Mouse (Mus musculus): ENCODE data around the gene Plekhg5. TPM values are rescaled to one million over a fixed set of nuclear protein-coding genes. Genes with fewer than 3 reads are reported as not detected.

The Plekhg5 gene
- 10 to 100 TPM in 1 of 2 experiments, 1 to 10 TPM in 1; 3.5 to 37.6 TPM for polyA plus RNA-seq (2012; fragmentation: generic; extraction: Trizol)

DNA sequence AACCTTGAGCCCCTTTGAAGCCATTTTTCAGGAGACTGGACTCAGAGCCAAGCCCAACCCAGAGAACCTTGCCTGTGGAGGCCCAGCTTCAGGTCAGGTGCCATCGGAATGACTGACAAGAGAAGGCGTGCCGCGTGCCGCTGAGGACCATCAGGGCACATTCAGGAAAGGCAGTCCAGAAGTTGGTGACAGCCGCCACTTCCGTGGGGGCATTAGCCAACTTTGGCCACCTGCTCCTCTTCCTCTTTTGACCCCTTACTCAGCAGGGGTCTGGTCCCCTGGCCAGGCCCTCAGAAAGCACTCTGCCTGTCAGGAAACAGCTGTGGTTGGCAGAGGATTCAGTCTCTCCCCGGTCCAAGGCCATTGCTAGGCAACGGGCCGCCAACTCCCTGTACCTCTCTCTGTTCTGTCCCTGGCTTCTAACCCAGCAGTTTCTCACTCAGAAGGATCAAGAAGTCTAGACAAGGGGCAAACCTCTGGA is at the start of gene Plekhg5:
TSS of gene Plekhg5 (plus strand) at position 378 of the 481 bp plus-strand sequence.

DNA sequence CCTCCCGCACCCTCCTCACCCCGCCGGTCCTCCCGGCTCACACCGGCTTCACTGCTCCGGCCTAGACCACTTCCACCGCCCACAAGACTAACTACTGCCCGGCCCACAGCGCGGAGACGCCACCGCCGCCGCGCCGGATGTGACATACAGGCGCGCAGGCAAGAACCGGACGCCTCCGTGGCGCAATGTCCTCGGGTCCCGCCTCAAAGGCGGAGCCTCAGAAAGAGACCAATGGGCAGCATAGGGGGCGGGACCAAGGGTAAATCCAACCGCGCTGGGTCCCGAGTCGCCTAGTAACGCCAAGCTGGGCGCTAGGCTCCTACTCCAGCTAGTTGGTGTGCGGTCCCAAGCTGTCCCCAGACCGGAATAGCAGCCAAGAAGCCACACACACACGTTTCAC is 44.8 kb upstream of the Plekhg5 start, which contains the start of gene Zbtb48:
TSS of gene Zbtb48 (minus strand) at position 148 of the 400 bp plus-strand sequence.

DNA sequence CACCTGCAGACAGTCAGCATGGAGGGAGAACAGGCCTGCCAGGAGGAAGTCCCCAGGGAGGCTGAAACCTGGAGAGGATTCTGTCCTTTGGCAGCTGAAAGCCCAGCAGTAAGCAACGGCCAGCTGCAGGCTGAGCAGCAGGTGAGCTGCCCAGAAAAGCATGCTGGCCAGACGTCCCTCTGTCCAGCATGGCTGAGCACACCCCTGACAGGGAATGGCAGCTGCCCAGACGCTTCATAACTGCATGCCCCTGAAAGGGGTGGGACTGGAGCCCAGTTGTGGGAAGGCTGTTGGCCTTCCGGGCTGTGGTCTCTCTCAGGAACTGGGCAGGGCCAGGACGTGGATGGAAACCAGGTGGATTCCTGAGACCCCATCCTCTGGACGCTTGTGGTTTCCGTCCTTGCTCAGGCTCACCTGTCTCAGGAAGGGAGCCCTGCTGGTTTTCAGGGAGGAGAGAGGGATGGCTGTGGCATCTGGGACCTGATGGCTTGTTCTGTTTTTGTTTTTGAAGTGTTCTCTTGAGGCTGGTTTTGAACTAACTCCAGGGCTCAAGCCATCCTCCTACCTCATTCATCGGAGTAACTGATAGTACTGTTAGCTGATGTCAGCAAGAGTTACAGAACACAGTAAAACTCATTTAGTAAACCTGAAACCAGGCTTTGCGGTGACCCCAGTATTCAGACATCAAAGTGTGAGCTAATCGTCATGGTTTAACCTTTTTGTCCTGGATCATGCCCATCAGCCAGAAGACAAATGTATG is 33.9 kb upstream of the Plekhg5 start, which contains the start of gene Tas1r1:
TSS of gene Tas1r1 (minus strand) at position 344 of the 760 bp plus-strand sequence.

DNA sequence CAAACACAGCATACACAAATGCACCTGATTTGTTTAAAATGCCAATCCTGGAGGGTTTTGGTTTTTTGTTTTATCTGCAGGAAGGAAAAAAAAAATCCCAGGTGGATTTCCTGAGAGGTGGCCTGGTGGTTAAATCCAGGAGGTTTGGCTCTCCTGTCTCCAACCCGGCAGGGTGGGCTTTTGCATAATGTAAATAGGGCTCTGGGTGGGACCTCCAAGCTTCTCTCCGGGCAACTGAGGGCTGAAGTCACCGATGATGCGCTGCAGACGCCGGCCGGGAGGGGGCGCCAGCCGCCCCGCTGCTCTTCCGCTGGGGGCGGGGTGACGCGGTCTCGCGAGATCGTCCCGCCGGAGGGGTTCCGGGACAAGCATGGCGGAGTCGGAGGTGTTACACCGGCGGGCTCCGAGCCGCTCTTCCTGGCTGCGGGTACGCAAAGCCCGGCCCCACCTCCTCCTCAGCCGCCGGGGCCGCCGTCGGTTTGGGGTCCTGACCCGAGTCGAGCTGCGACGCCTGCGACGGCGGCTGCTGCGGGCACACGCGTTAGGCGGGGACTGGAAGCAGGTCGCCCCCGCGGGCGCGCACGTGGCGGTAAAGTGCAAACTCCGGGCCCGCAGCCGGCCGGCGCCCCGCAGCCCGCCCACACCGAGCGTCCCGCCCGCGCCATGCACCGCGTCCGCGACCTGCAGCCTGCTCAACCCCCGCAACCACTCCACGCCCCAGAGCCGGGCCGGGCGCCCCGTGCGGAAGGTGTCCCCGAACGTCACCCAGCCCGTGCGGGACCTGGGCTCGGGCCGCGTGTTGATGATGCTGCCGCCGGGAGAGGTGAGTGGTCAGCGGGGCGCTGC is 33.1 kb upstream of the Plekhg5 start, which contains the start of gene Nol9:
TSS of gene Nol9 (plus strand) at position 337 of the 846 bp plus-strand sequence.

GRCm38 (mm10) chr4:152115921-152116612 is 43.8 kb downstream of the Plekhg5 start, which contains the start of gene Tnfrsf25:
Gene Tnfrsf25 (plus strand): TSS chr4:152115934.

DNA sequence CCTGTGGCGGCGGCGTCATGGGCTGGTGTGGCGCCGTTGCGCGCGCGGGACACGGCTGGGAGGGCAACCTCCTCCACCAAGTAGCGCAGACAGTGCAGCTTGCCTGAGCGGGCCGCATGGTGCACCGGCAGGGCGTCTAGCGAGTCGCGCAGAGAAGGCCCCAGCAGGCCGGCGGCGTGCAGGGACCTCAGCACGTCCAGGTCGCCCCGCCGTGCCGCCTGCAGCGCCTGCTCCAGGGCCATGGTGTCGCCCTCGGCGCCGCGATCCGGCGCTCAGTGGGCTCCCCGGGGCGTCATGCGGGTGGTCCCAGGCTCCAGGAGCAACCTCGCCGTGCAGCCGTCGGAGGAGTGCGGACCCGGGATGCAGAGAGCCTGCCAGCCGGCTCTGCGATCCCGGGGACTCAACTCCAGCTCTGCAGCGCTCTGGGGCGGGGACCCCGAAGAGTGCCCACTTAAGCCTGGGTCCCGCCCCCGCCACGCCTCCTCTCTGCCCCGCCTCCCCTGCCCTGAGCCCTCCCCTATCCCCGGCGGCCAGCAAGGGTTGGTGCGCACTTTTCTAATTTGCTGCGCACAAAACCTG is 79.8 kb downstream of the Plekhg5 start, which contains the start of gene Espn:
TSS of gene Espn (minus strand) at position 406 of the 579 bp plus-strand sequence.

DNA sequence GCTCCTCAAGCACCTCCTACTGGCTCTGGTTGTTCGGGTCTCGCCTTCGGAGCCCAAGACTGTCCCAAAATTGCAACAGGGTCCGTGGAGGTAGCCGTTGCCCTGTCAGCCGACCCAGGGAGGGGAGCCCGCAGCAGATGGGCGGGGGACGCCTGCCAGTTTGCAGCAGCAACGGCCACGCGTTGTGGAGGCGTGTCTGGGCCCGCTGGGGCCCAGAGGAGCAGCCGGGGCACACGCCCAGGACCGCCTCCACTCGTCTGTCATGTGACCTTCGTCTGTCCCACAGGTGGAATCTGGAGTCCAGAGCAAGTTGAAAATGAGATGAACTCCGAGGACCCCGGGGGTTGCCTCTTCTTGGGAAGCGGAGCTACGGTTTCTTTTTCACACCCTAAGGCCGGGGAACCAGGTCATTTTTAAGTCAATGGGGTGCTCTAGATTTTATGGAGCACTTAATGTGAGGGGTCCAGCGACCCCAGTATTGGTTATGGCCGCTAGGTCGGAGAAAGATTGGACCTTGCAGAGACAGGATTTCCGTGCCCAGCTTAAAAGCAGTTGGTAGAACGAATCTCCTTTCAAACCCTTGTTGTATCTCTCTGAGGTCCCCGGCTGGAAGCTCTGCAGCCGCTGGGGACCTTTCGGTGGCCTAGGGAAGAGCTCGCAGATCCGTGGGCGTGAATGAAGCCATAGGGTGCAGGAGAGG is 86.4 kb downstream of the Plekhg5 start, which contains the start of gene Hes2:
TSS of gene Hes2 (plus strand) at position 283 of the 700 bp plus-strand sequence.

Other genes starting within 250 kb of the Plekhg5 start
- 10 to 100 TPM; 31.9 to 35.1 TPM for gene Camta1, start 210.6 kb upstream of the Plekhg5 start, polyA plus RNA-seq (2012; fragmentation: generic; extraction: Trizol)
- 10 to 100 TPM; 30.3 to 36.1 TPM for gene Dnajc11, start 138.8 kb upstream of the Plekhg5 start, polyA plus RNA-seq (2012; fragmentation: generic; extraction: Trizol)
- gene Thap3, start 83.5 kb upstream of the Plekhg5 start, polyA plus RNA-seq (2012; fragmentation: generic; extraction: Trizol), result 10 to 100 TPM; 25.3 to 55.1 TPM
- 10 to 100 TPM in 1 of 2 experiments, 1 to 10 TPM in 1; 5.6 to 19.0 TPM for gene Phf13, start 76.2 kb upstream of the Plekhg5 start, polyA plus RNA-seq (2012; fragmentation: generic; extraction: Trizol)
- 1 to 10 TPM; 4.6 to 7.4 TPM for gene Klhl21, start 63.7 kb upstream of the Plekhg5 start, polyA plus RNA-seq (2012; fragmentation: generic; extraction: Trizol)
- gene Zbtb48, start 44.8 kb upstream of the Plekhg5 start, polyA plus RNA-seq (2012; fragmentation: generic; extraction: Trizol), result 1 to 10 TPM; 4.5 to 8.4 TPM
- under 1 TPM; 0.06 to 0.44 TPM for gene Tas1r1, start 33.9 kb upstream of the Plekhg5 start, polyA plus RNA-seq (2012; fragmentation: generic; extraction: Trizol)
- 10 to 100 TPM; 10.1 to 10.4 TPM for gene Nol9, start 33.2 kb upstream of the Plekhg5 start, polyA plus RNA-seq (2012; fragmentation: generic; extraction: Trizol)
- 1 to 10 TPM in 1 of 2 experiments, under 1 TPM in 1; 0.04 to 8.1 TPM for gene Tnfrsf25, start 43.4 kb downstream of the Plekhg5 start, polyA plus RNA-seq (2012; fragmentation: generic; extraction: Trizol)
- gene Espn, start 79.9 kb downstream of the Plekhg5 start, polyA plus RNA-seq (2012; fragmentation: generic; extraction: Trizol), result 1 to 10 TPM in 1 of 2 experiments, under 1 TPM in 1; 0.40 to 1.6 TPM
- gene Hes2, start 86.4 kb downstream of the Plekhg5 start, polyA plus RNA-seq (2012; fragmentation: generic; extraction: Trizol), result not detected
- gene Acot7, start 105.6 kb downstream of the Plekhg5 start, polyA plus RNA-seq (2012; fragmentation: generic; extraction: Trizol), result 100 to 1,000 TPM; 212 to 321 TPM
- under 1 TPM; 0.01 to 0.17 TPM for gene Gpr153, start 201.7 kb downstream of the Plekhg5 start, polyA plus RNA-seq (2012; fragmentation: generic; extraction: Trizol)
- under 1 TPM in 1 of 2 experiments, not detected in 1; 0.04 TPM for gene Hes3, start 219.2 kb downstream of the Plekhg5 start, polyA plus RNA-seq (2012; fragmentation: generic; extraction: Trizol)
- 10 to 100 TPM in 1 of 2 experiments, 1 to 10 TPM in 1; 9.7 to 19.0 TPM for gene Icmt, start 224.7 kb downstream of the Plekhg5 start, polyA plus RNA-seq (2012; fragmentation: generic; extraction: Trizol)
- gene Rnf207, start 246.5 kb downstream of the Plekhg5 start, polyA plus RNA-seq (2012; fragmentation: generic; extraction: Trizol), result 1 to 10 TPM in 1 of 2 experiments, not detected in 1; 1.9 TPM